Mouse (Mus musculus) neural tube, embryonic 13.5 days (tissue): ENCODE measurements at regions not wholly inside any gene's neighbourhood (a gene's known extent, or its start where the extent isn't known, plus 50 kb on each side); places are given as distances from the start of the nearest gene placed in this dataset.
A peak's percentile ranks its signal among the peaks of the same experiment; 100 is the strongest.

Source experiments
- ATAC-seq: fragments of 200-750 bp; cut with Nextera tagmentation; 2 replicates; pipeline ENCODE4 v1.8.0; 2017; ENCODE audit warnings: low read depth, mild to moderate bottlenecking, moderate TSS enrichment, moderate library complexity
- H3K27ac ChIP-seq: fragments of 300-500 bp; sonication (generic); replicated peaks from 2 replicates; pipeline ENCODE4 v1.5.1; 2015; ENCODE audit warnings: moderate library complexity, mild to moderate bottlenecking, inconsistent platforms
- H3K27me3 ChIP-seq: fragments of 300-500 bp; sonication (generic); 2 replicates; pipeline ENCODE4 v1.6.1; 2015; ENCODE audit warnings: mild to moderate bottlenecking, inconsistent platforms
- H3K36me3 ChIP-seq: fragments of 300-500 bp; sonication (generic); 2 replicates; pipeline ENCODE4 v1.6.1; 2015; ENCODE audit warnings: mild to moderate bottlenecking, inconsistent platforms
- H3K4me1 ChIP-seq: fragments of 300-500 bp; sonication (generic); replicated peaks from 2 replicates; pipeline ENCODE4 v1.6.1; 2015; ENCODE audit warnings: inconsistent platforms
- H3K4me2 ChIP-seq: fragments of 300-500 bp; sonication (generic); 2 replicates; pipeline ENCODE4 v1.6.1; 2015; ENCODE audit warnings: inconsistent platforms, mild to moderate bottlenecking, moderate library complexity
- H3K4me3 ChIP-seq: fragments of 300-500 bp; sonication (generic); 2 replicates; pipeline ENCODE4 v1.5.1; 2015; ENCODE audit warnings: mild to moderate bottlenecking, inconsistent platforms
- H3K9ac ChIP-seq: fragments of 300-500 bp; sonication (generic); 2 replicates; pipeline ENCODE4 v1.6.1; 2015; ENCODE audit warnings: moderate library complexity, mild to moderate bottlenecking, inconsistent platforms
- H3K9me3 ChIP-seq: fragments of 300-500 bp; sonication (generic); 2 replicates; pipeline ENCODE4 v1.6.1; 2016; ENCODE audit warnings: inconsistent platforms
- WGBS: fragments of 180-500 bp; shearing (Covaris S2); methylation state at CpG from one replicate; pipeline ENCODE4 v1.1.7; 2015; 5-methylcytosine and 5-hydroxymethylcytosine counted together

DNA sequence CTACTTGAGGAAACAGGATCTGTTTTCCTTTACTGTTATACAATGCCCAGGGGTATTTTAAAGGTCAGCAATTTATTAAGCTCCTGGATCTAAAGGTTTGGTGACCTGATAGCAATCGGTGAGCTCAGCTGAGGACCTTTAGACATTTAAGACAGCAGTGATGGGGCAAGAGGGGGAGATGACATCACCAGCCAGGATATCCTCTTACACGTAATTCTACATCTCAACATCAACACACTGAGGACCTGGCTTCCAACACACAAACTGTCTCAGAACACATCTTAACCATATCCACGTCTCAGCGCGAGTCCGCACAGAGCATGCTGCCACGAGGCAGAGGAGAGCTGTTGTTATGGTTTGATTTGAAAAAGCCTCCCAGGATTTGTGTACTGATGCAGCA lies 69.2 kb downstream of the Nhlrc3 start:
- Histone ChIP-seq H3K36me3 (no peaks in the 10 kb centered on the region), H3K4me3 (no peak overlapping the region), H3K27me3 (0 out of 2 replicates have a peak, but pooled peaks cover 4% of the 10 kb centered on the region), H3K4me1 (peaks cover 13% of the 10 kb centered on the region; the same call in 1 of the 2 replicates), H3K27ac (no peak overlapping the region), H3K9ac (no peak overlapping the region), H3K9me3 (peaks cover 4% of the 10 kb centered on the region), H3K4me2 (no peak overlapping the region)
- ATAC-seq, result no peak
- WGBS, result 85% methylated on average over 7 of the region's 7 CpGs

- ATAC-seq, result peak; percentile 88
- peaks cover 18% of the 10 kb centered on the region; the same call in 1 of the 2 replicates for H3K4me1 ChIP-seq
Observed at GRCm38 (mm10) chr3:53381704-53382581, 81.2 kb downstream of the Nhlrc3 start.

DNA sequence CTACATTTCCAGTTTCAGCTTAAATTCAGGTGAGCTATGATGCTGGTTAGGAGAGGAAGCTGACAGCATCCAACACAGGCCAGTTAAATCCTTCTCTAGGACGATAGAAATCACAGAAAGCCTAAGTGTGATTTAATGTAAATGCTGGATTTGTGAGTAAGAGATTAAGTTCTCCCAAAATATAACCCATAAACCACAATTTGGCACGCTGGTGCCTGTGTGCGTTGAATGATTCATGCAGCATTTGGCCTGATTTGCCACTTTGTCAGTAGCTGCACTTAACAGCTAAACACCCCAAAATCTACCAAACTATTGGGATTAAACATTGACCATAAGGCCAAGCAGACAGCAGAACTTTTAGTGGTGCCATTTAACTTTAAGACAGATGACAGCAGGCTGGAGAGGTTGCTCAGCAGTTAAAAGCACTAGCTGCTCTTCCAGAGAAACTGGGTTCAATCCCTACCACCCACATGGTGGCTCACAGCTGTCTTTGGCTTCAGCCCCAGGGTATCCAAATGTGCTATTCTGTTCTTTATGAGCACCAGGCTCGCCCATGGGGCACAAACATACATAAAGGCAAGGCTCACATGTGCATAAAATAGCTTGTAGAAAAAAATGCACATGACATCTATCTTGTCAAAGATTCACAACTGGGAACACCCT lies 83.5 kb downstream of the Nhlrc3 start:
- peaks cover 18% of the 10 kb centered on the region; the same call in 1 of the 2 replicates for H3K4me1 ChIP-seq
- no peak overlapping the region for H3K27ac ChIP-seq
- H3K4me3 ChIP-seq, result no peak overlapping the region
- H3K36me3 ChIP-seq, result no peaks in the 10 kb centered on the region
- H3K27me3 ChIP-seq, result no peaks in the 10 kb centered on the region
- H3K9ac ChIP-seq, result no peak overlapping the region
- H3K9me3 ChIP-seq, result no peaks in the 10 kb centered on the region
- ATAC-seq, result no peak
- H3K4me2 ChIP-seq, result no peak overlapping the region
- 60% methylated on average over 4 of the region's 4 CpGs for WGBS

More at GRCm38 (mm10) chr3:53381704-53382581, 81.2 kb downstream of the Nhlrc3 start:
- H3K4me2 ChIP-seq, result no peak overlapping the region
- peak overlapping the region; percentile 15; the same call in 1 of the 2 replicates for H3K27ac ChIP-seq
- H3K4me3 ChIP-seq, result no peak overlapping the region
- no peak overlapping the region for H3K9ac ChIP-seq
- H3K9me3 ChIP-seq, result no peaks in the 10 kb centered on the region
- no peaks in the 10 kb centered on the region for H3K36me3 ChIP-seq
- 32% methylated on average over 14 of the region's 14 CpGs for WGBS
- H3K27me3 ChIP-seq, result no peaks in the 10 kb centered on the region

GRCm38 (mm10) chr3:53376864-53377447 lies 86.2 kb downstream of the Nhlrc3 start:
- H3K4me2 ChIP-seq, result no peak overlapping the region
- no peaks in the 10 kb centered on the region for H3K9me3 ChIP-seq
- ATAC-seq, result no peak
- H3K27me3 ChIP-seq, result no peaks in the 10 kb centered on the region
- H3K36me3 ChIP-seq, result no peaks in the 10 kb centered on the region
- peaks cover 21% of the 10 kb centered on the region for H3K4me1 ChIP-seq
- H3K9ac ChIP-seq, result no peak overlapping the region
- WGBS, result 84% methylated on average over 3 of the region's 3 CpGs
- no peak overlapping the region for H3K4me3 ChIP-seq
- no peak overlapping the region for H3K27ac ChIP-seq

GRCm38 (mm10) chr3:53372887-53373286 lies 90.2 kb downstream of the Nhlrc3 start:
- Histone ChIP-seq H3K4me2 (no peak overlapping the region), H3K4me1 (peaks cover 9% of the 10 kb centered on the region), H3K36me3 (no peaks in the 10 kb centered on the region), H3K27me3 (no peaks in the 10 kb centered on the region), H3K9me3 (0 out of 2 replicates have a peak, but pooled peaks cover 5% of the 10 kb centered on the region), H3K9ac (no peak overlapping the region), H3K27ac (no peak overlapping the region), H3K4me3 (no peak overlapping the region)
- WGBS, result 34% methylated on average over 7 of the region's 7 CpGs
- ATAC-seq, result peak; percentile 47; the same call in 1 of the 2 replicates

GRCm38 (mm10) chr3:53371910-53372309 lies 91.2 kb downstream of the Nhlrc3 start:
- WGBS, result 69% methylated on average over 7 of the region's 7 CpGs

GRCm38 (mm10) chr3:53361202-53361601 lies 101.9 kb downstream of the Nhlrc3 start:
- ATAC-seq, result no peak
- no peak overlapping the region for H3K9ac ChIP-seq
- no peaks in the 10 kb centered on the region for H3K36me3 ChIP-seq
- H3K27me3 ChIP-seq, result no peaks in the 10 kb centered on the region
- no peak overlapping the region for H3K4me2 ChIP-seq
- H3K27ac ChIP-seq, result no peak overlapping the region
- peaks cover 4% of the 10 kb centered on the region; the same call in 1 of the 2 replicates for H3K9me3 ChIP-seq
- 86% methylated on average over 4 of the region's 4 CpGs for WGBS
- no peak overlapping the region for H3K4me3 ChIP-seq
- H3K4me1 ChIP-seq, result no peaks in the 10 kb centered on the region

More at GRCm38 (mm10) chr3:53371910-53372309, 91.2 kb downstream of the Nhlrc3 start:
- Histone ChIP-seq H3K4me3 (no peak overlapping the region), H3K36me3 (no peaks in the 10 kb centered on the region), H3K27me3 (no peaks in the 10 kb centered on the region), H3K9me3 (0 out of 2 replicates have a peak, but pooled peaks cover 5% of the 10 kb centered on the region), H3K4me2 (no peak overlapping the region), H3K4me1 (peaks cover 9% of the 10 kb centered on the region), H3K27ac (no peak overlapping the region), H3K9ac (no peak overlapping the region)
- ATAC-seq, result no peak

DNA sequence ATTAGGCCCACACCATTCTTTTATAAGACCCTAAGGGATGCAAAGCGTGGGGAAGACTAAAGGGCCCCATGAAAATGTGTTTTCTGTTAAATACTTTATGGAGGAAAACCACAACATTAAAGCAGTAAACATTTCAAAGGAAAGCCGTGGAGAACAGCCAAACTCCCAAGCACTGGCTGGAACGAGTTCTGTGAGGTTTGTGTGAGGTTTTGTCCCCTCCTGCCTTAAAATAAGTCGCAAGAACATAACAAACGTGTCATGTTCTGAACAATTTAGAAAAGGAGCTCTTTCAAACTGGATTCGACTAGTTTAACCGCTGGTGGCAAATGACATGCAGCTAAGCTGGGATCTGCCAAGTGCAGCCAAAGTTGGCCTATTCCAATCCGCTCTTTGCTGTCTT lies 109.4 kb downstream of the Nhlrc3 start:
- 38% methylated on average over 8 of the region's 8 CpGs for WGBS
- no peak; the same call in 1 of the 2 replicates for ATAC-seq
- H3K36me3 ChIP-seq, result no peaks in the 10 kb centered on the region

DNA sequence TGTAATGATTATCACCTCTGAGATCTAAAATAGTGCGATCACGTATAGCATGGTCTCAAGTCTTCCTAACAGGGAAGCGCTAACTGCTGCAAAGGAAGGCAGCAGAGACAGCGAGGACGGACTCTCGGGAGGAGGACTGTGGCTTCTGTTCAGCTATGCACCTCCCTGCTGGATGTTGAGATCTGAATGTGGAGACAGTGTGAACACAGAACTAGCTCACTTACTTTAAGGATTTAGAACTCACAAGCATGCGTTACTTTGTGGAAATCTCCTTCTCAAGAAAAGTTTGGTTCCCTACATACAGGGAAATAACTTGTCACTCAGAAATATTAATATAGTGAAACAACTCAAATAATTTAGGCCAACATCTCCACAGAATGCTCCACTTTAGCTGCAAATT lies 109.8 kb downstream of the Nhlrc3 start:
- Histone ChIP-seq H3K4me3 (no peak overlapping the region), H3K9me3 (0 out of 2 replicates have a peak, but pooled peaks cover 3% of the 10 kb centered on the region), H3K27ac (no peak overlapping the region; the same call in 1 of the 2 replicates), H3K4me2 (no peak overlapping the region), H3K36me3 (no peaks in the 10 kb centered on the region), H3K9ac (no peak overlapping the region), H3K4me1 (peaks cover 11% of the 10 kb centered on the region), H3K27me3 (no peaks in the 10 kb centered on the region)
- ATAC-seq, result 0 out of 2 replicates have a peak, but pooled peaks have one; percentile 23
- 65% methylated on average over 7 of the region's 7 CpGs for WGBS

More for the DNA sequence above, 109.4 kb downstream of the Nhlrc3 start:
- Histone ChIP-seq H3K27ac (no peak overlapping the region; the same call in 1 of the 2 replicates), H3K4me3 (no peak overlapping the region), H3K4me2 (no peak overlapping the region), H3K9ac (no peak overlapping the region), H3K27me3 (no peaks in the 10 kb centered on the region), H3K4me1 (peaks cover 11% of the 10 kb centered on the region), H3K9me3 (0 out of 2 replicates have a peak, but pooled peaks cover 5% of the 10 kb centered on the region)

DNA sequence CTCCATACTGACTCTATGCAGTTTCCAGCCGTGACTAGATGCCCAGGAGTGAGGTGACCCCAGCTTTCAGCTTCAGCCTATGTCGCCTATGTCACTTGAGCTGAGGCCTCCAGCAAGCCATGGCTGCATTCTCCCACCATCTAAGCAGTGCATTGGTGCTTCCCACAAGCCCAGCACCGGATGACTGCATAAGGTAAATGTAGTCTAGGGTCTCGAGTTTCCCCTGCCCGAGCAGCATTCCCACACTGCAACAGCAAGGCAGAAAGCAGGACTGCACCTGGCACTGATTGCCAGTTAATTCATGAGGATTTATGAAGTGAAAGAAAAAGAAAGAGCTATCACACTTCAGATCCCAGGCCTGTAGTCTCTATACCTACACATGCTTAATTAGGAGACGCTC lies 119.5 kb downstream of the Nhlrc3 start:
- Histone ChIP-seq H3K4me1 (peaks cover 13% of the 10 kb centered on the region), H3K9me3 (no peaks in the 10 kb centered on the region), H3K36me3 (no peaks in the 10 kb centered on the region), H3K9ac (no peak overlapping the region), H3K4me3 (no peak overlapping the region), H3K27ac (no peak overlapping the region), H3K4me2 (no peak overlapping the region), H3K27me3 (no peaks in the 10 kb centered on the region)
- no peak for ATAC-seq
- 86% methylated on average over 6 of the region's 6 CpGs for WGBS

- Histone ChIP-seq H3K9ac (0 out of 2 replicates have a peak overlapping the region, but pooled peaks have one; percentile 22), H3K4me1 (peaks cover 19% of the 10 kb centered on the region), H3K4me2 (0 out of 2 replicates have a peak overlapping the region, but pooled peaks have one; percentile 13), H3K27me3 (no peaks in the 10 kb centered on the region), H3K9me3 (no peaks in the 10 kb centered on the region), H3K36me3 (no peaks in the 10 kb centered on the region), H3K27ac (no peak overlapping the region), H3K4me3 (no peak overlapping the region)
- ATAC-seq, result peak; percentile 48; the same call in 1 of the 2 replicates
- 44% methylated on average over 22 of the region's 22 CpGs for WGBS
Observed at GRCm38 (mm10) chr3:53341304-53342206, 121.6 kb downstream of the Nhlrc3 start.
